Mouse (Mus musculus) CH12.LX (cell line): ENCODE data around the gene Ptcd2. TPM values are rescaled to one million over a fixed set of nuclear protein-coding genes. Genes with fewer than 3 reads are reported as not detected.
A peak's percentile ranks its signal among the peaks of the same experiment; 100 is the strongest.

Source experiments
- DNase-seq: peaks from one replicate; pipeline ENCODE4 v3.0.0-alpha.2; 2013; ENCODE audit errors: extremely low read depth
- H3K27ac ChIP-seq: 2 replicates; pipeline ENCODE4 v1.5.1; 2012; ENCODE audit warnings: low read depth, mild to moderate bottlenecking, control low read depth, moderate library complexity; ENCODE audit not compliant: insufficient read depth
- H3K27me3 ChIP-seq: replicated peaks from 2 replicates; pipeline ENCODE3; 2012; ENCODE audit warnings: inconsistent platforms
- H3K36me3 ChIP-seq, 2 experiments: replicated peaks in 1 of 2; 2 replicates each; pipeline versions ENCODE3 to v1.6.1; 2012; ENCODE audit warnings: inconsistent platforms in 1 of 2, low read length in 1 of 2, mild to moderate bottlenecking in 1 of 2, mixed read lengths in 1 of 2, moderate library complexity in 1 of 2; ENCODE audit not compliant: control insufficient read depth in 1 of 2, insufficient read depth in 1 of 2
- H3K4me1 ChIP-seq, 2 experiments: 2 replicates each; pipeline ENCODE4 v1.6.1; 2012; ENCODE audit warnings: inconsistent platforms in 1 of 2, moderate library complexity in 1 of 2; ENCODE audit not compliant: insufficient read depth in 2 of 2, control insufficient read depth in 1 of 2
- H3K4me2 ChIP-seq: 2 replicates; pipeline ENCODE4 v1.6.1; 2012; ENCODE audit warnings: low read depth, mild to moderate bottlenecking, control low read depth; ENCODE audit not compliant: poor library complexity, insufficient read depth, severe bottlenecking
- H3K4me3 ChIP-seq, 3 experiments: fragments of 150-350 bp in 1 of 3; sonication (generic) in 1 of 3; replicated peaks in 1 of 3; 2 replicates each; pipeline versions ENCODE3 to v1.5.1; 2011 to 2012; ENCODE audit warnings: low read depth in 2 of 3, low read length in 2 of 3, mild to moderate bottlenecking in 2 of 3, moderate library complexity in 2 of 3, control low read depth in 1 of 3, improper control_type of control experiment in 1 of 3, inconsistent platforms in 1 of 3, mixed read lengths in 1 of 3; ENCODE audit not compliant: poor library complexity in 1 of 3
- H3K79me2 ChIP-seq: replicated peaks from 2 replicates; pipeline ENCODE4 v1.6.1; 2012; ENCODE audit warnings: mild to moderate bottlenecking, moderate library complexity; ENCODE audit not compliant: control insufficient read depth, poor library complexity, insufficient read depth, severe bottlenecking; ENCODE audit errors: extremely low read depth
- H3K9ac ChIP-seq: 2 replicates; pipeline ENCODE4 v1.6.1; 2012; ENCODE audit warnings: low read depth, mild to moderate bottlenecking, control low read depth, moderate library complexity; ENCODE audit not compliant: insufficient read depth
- H3K9me3 ChIP-seq: replicated peaks from 2 replicates; pipeline ENCODE3; 2012; ENCODE audit warnings: low read length, inconsistent platforms, mixed read lengths
- BHLHE40 ChIP-seq: IDR thresholded peaks from 2 replicates; pipeline ENCODE4 v1.6.1; 2011; ENCODE audit warnings: mild to moderate bottlenecking, low read depth, low read length, improper control_type of control experiment
- CHD1 ChIP-seq: IDR thresholded peaks from 2 replicates; pipeline ENCODE4 v1.6.1; 2012; ENCODE audit warnings: low read depth, low read length, improper control_type of control experiment, inconsistent platforms
- CTCF ChIP-seq, 2 experiments: IDR thresholded peaks in 1 of 2; conservative IDR thresholded peaks in 1 of 2; 2 replicates each; pipeline ENCODE4 v1.5.1; 2011 to 2012; ENCODE audit warnings: low read depth in 2 of 2, low read length in 2 of 2, improper control_type of control experiment in 1 of 2, inconsistent platforms in 1 of 2, mild to moderate bottlenecking in 1 of 2, moderate library complexity in 1 of 2
- E2F4 ChIP-seq: IDR thresholded peaks from 2 replicates; pipeline ENCODE4 v1.6.1; 2011; ENCODE audit warnings: low read depth, low read length, improper control_type of control experiment; ENCODE audit not compliant: insufficient replicate concordance
- ETS1 ChIP-seq: conservative IDR thresholded peaks from 2 replicates; pipeline ENCODE4 v1.6.1; 2012; ENCODE audit warnings: low read depth, mild to moderate bottlenecking, inconsistent platforms, low read length, improper control_type of control experiment, moderate library complexity
- GABPA ChIP-seq: IDR thresholded peaks from 2 replicates; pipeline ENCODE4 v1.6.1; 2012; ENCODE audit warnings: low read depth, low read length, improper control_type of control experiment, inconsistent platforms; ENCODE audit not compliant: insufficient replicate concordance
- HCFC1 ChIP-seq: IDR thresholded peaks from 2 replicates; pipeline ENCODE4 v1.6.1; 2012; ENCODE audit warnings: low read depth, mild to moderate bottlenecking, inconsistent platforms, low read length, improper control_type of control experiment
- IRF4 ChIP-seq: IDR thresholded peaks from 2 replicates; pipeline ENCODE4 v1.6.1; 2014; ENCODE audit warnings: low read depth, mild to moderate bottlenecking, inconsistent platforms, low read length, improper control_type of control experiment
- JUN ChIP-seq: IDR thresholded peaks from 2 replicates; pipeline ENCODE4 v1.6.1; 2011; ENCODE audit warnings: low read depth, mild to moderate bottlenecking, low read length, improper control_type of control experiment, moderate library complexity; ENCODE audit not compliant: insufficient read depth
- JUND ChIP-seq: conservative IDR thresholded peaks from 2 replicates; pipeline ENCODE4 v1.6.1; 2011; ENCODE audit warnings: low read depth, low read length, improper control_type of control experiment
- KAT2A ChIP-seq: IDR thresholded peaks from 2 replicates; pipeline ENCODE4 v1.6.1; 2012; ENCODE audit warnings: low read length, improper control_type of control experiment, inconsistent platforms; ENCODE audit not compliant: insufficient replicate concordance
- MAZ ChIP-seq: IDR thresholded peaks from 2 replicates; pipeline ENCODE4 v1.6.1; 2012; ENCODE audit warnings: low read depth, mild to moderate bottlenecking, inconsistent platforms, low read length, improper control_type of control experiment, moderate library complexity
- PAX5 ChIP-seq: IDR thresholded peaks from 2 replicates; pipeline ENCODE4 v1.6.1; 2012; ENCODE audit warnings: low read length, inconsistent platforms, mixed read lengths
- RAD21 ChIP-seq: IDR thresholded peaks from 2 replicates; pipeline ENCODE4 v1.6.1; 2011; ENCODE audit warnings: low read depth, mild to moderate bottlenecking, low read length, improper control_type of control experiment, moderate library complexity
- RCOR1 ChIP-seq: conservative IDR thresholded peaks from 2 replicates; pipeline ENCODE4 v1.6.1; 2012; ENCODE audit warnings: low read depth, mild to moderate bottlenecking, inconsistent platforms, low read length, improper control_type of control experiment
- SMC3 ChIP-seq: IDR thresholded peaks from 2 replicates; pipeline ENCODE4 v1.6.1; 2011; ENCODE audit warnings: low read depth, low read length, improper control_type of control experiment
- TBP ChIP-seq: conservative IDR thresholded peaks from 2 replicates; pipeline ENCODE4 v1.6.1; 2011; ENCODE audit warnings: low read depth, low read length, improper control_type of control experiment
- UBTF ChIP-seq: IDR thresholded peaks from 2 replicates; pipeline ENCODE4 v1.6.1; 2012; ENCODE audit warnings: low read depth, mild to moderate bottlenecking, inconsistent platforms, low read length, improper control_type of control experiment, moderate library complexity
- USF1 ChIP-seq: IDR thresholded peaks from 2 replicates; pipeline ENCODE4 v1.6.1; 2014; ENCODE audit warnings: low read depth, mild to moderate bottlenecking, inconsistent platforms, low read length, improper control_type of control experiment
- ZC3H11A ChIP-seq: IDR thresholded peaks from 2 replicates; pipeline ENCODE4 v1.6.1; 2012; ENCODE audit warnings: low read depth, mild to moderate bottlenecking, inconsistent platforms, low read length, improper control_type of control experiment
- ZNF384 ChIP-seq: IDR thresholded peaks from 2 replicates; pipeline ENCODE4 v1.6.1; 2012; ENCODE audit warnings: low read depth, low read length, improper control_type of control experiment, inconsistent platforms
- dilution Hi-C: fragments of 300-500 bp; cut with MboI; formaldehyde crosslinking; loops from 2 replicates; pipeline ENCODE4 v1.14.3; 2020; ENCODE audit warnings: low sequenced_read_pairs; ENCODE audit not compliant: extremely low pct_unique_long_range_greater_than_20kb, extremely low pct_ligation_motif_present
- in situ Hi-C: fragments of 300-500 bp; cut with MboI; formaldehyde crosslinking; loops from 3 replicates; pipeline ENCODE4 v1.14.3; 2019; ENCODE audit warnings: low sequenced_read_pairs, low pct_ligation_motif_present, low pct_unique_long_range_greater_than_20kb, mixed read lengths
- polyA plus RNA-seq: library from polyadenylated mRNA; unstranded; fragments of >175 nt; gene quantifications from 2 replicates; pipeline ENCODE4 v1.2.1, GENCODE M21; 2012; ENCODE audit warnings: low read depth; ENCODE audit not compliant: insufficient read length
- total RNA-seq, 2 experiments: library from RNA; depleted of rRNA; stranded (reverse); fragments of 300-350 nt in 1 of 2; fragments of >200 nt in 1 of 2; gene quantifications; 2 replicates each; pipeline ENCODE4 v1.2.3; 2012 to 2014

Ptcd2 gene
- total and polyA plus RNA-seq, 3 experiments: 32.4 to 92.9 (median 52.2) TPM

DNA sequence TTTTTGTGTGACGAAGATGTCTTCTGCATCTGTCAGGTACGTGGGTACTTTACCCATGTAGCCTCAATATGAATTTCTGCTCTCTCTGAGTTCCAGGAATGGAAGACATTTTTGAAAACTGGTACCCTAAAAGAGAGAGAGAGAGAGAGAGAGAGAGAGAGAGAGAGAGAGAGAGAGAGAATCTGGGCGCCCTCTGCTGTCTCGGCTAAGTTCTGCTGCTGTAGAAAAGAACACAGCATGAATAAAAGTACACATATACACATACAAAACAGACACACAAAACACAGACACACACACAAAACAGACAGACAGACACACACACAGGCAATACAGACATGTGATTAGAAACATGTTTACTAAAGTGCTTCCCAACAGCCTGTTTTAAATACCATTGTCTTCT lies 27.4 kb downstream of the Ptcd2 start:
- peaks cover 10 to 33% of the 10 kb centered on the region in 2 experiments; a peak in 3 of 4 replicates for H3K4me1 ChIP-seq
- dilution Hi-C loops: no loop called here
- in situ Hi-C loops: loop anchor here (5.0 kb wide), 1 partner anchor 140 kb away; no protein-coding TSS in a partner anchor

DNA sequence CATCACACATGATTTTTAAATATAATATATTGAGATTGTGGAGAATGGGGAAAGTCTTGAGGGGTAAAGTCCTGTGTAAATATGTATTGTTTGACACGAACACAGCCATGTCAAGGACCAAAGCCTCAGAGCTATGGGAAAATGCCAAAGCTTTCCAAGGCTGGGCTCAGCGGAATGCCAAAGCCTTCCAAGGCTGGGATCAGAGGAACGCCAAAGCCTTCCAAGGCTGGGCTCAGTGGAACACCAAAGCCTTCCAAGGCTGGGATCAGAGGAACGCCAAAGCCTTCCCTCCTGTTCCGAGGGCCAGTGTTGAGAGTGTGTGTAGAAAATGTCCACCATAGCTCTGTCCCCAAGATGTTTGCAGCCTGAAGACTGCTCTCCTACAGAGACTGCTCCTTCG lies 28.1 kb downstream of the Ptcd2 start:
- Histone ChIP-seq H3K36me3 (peaks cover 25 to 28% of the 10 kb centered on the region in 2 experiments), H3K27ac (no peak overlapping the region), H3K4me1 (peaks cover 10 to 33% of the 10 kb centered on the region in 2 experiments; a peak in 3 of 4 replicates), H3K4me2 (no peak overlapping the region), H3K4me3 (no peak overlapping the region), H3K9me3 (no peaks in the 10 kb centered on the region), H3K79me2 (no peaks in the 10 kb centered on the region), H3K27me3 (peaks cover 3% of the 10 kb centered on the region), H3K9ac (no peak overlapping the region)
- no peak for TF ChIP-seq BHLHE40
- no peak for TF ChIP-seq USF1
- no peak for TF ChIP-seq JUN
- TF ChIP-seq PAX5: no peak
- TF ChIP-seq IRF4: no peak
- no peak for TF ChIP-seq UBTF
- no peak for TF ChIP-seq RAD21
- no peak for TF ChIP-seq E2F4
- TF ChIP-seq MAZ: no peak
- in situ Hi-C loops: loop anchor here (5.0 kb wide), 1 partner anchor 139 kb away; no protein-coding TSS in a partner anchor
- DNase-seq: no peak
- dilution Hi-C loops: no loop called here

More for the DNA sequence above, 27.4 kb downstream of the Ptcd2 start:
- no peak overlapping the region for H3K4me2 ChIP-seq
- H3K27ac ChIP-seq: no peak overlapping the region
- H3K27me3 ChIP-seq: peaks cover 3% of the 10 kb centered on the region
- H3K9ac ChIP-seq: no peak overlapping the region
- no peaks in the 10 kb centered on the region for H3K79me2 ChIP-seq
- peaks cover 25 to 34% of the 10 kb centered on the region in 2 experiments for H3K36me3 ChIP-seq
- TF ChIP-seq KAT2A (no peak), ZC3H11A (peak; percentile 34), JUND (0 out of 2 replicates have a peak, but pooled peaks have one; percentile 19), HCFC1 (no peak), GABPA (no peak), RAD21 (peak; percentile 73), RCOR1 (no peak), UBTF (no peak), CTCF (conservative IDR thresholded peaks at IDR 0.05 in 1 of 2, IDR thresholded peaks at IDR 0.05 in 1 of 2; ENCODE audit: low read depth in 2 of 2, low read length in 2 of 2) (peak; percentile 23 to 72; a peak in 2 of 4 replicates), TBP (no peak), ZNF384 (no peak), SMC3 (peak; percentile 81), CHD1 (no peak), ETS1 (no peak)
- DNase-seq: no peak
- no peak overlapping the region for H3K4me3 ChIP-seq
- H3K9me3 ChIP-seq: no peaks in the 10 kb centered on the region
